Mouse (Mus musculus) erythroblast, embryonic 14.5 days (primary cell): ENCODE data around the gene Sp110.
"Not testable (repeated sequence)": the region's sequence is repeated elsewhere in the genome, so short reads cannot be mapped to it uniquely, and the experiment has no call there.

Experiments used
- GATA1 ChIP-seq: IDR thresholded peaks from 2 replicates; pipeline ENCODE4 v1.6.1; 2012; ENCODE audit warnings: low read length, inconsistent platforms, mixed read lengths
- TAL1 ChIP-seq: IDR thresholded peaks from 3 replicates; pipeline ENCODE4 v1.6.1; 2012; ENCODE audit warnings: low read length, inconsistent platforms, mixed read lengths

- TF ChIP-seq GATA1, TAL1: not testable (repeated sequence)
These were observed 5.7 kb upstream of the Sp110 start for GRCm38 (mm10) chr1:85604341-85604740.
